Mouse (Mus musculus) erythroblast, embryonic 14.5 days (primary cell): ENCODE measurements around the gene Tbc1d22a.

Experiments
- GATA1 ChIP-seq: IDR thresholded peaks from 2 replicates; pipeline ENCODE4 v1.6.1; 2012; ENCODE audit warnings: low read length, inconsistent platforms, mixed read lengths
- TAL1 ChIP-seq: IDR thresholded peaks from 3 replicates; pipeline ENCODE4 v1.6.1; 2012; ENCODE audit warnings: low read length, inconsistent platforms, mixed read lengths

DNA sequence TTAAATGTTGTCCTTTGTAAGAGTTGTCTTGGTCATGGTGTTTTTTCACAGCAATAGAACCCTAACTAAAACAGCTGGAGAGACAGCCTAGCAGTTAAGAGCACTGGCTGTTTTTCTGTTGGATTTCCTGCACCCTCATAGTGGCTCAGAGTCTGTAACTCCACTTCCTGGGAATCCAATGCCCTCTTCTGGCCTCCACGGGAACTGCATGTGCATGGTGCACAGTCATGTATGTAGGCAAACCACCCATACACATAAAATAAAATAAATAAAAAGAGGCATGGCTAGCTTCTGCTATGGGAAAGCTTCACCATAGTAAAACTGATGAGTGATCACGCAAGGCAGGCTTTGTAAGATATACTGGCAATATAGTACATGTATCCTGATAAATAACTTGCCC, 9.0 kb upstream of the Tbc1d22a start:
- TF ChIP-seq GATA1 (no peak), TAL1 (no peak)
